Mouse (Mus musculus) gastrocnemius, postnatal 10 days (tissue): ENCODE data around the gene Inca1. TPM values are rescaled to one million over a fixed set of nuclear protein-coding genes. Genes with fewer than 3 reads are reported as not detected.

Source experiments
- DNase-seq: peaks from one replicate; pipeline ENCODE4 v3.0.0; 2021; ENCODE audit warnings: mixed read lengths
- total RNA-seq, 2 experiments: library from RNA; stranded (reverse); gene quantifications; 2 replicates each; pipeline ENCODE4 v1.2.3; 2021

Gene Inca1
- total RNA-seq, 2 experiments from 2014 or later: 1.6 to 2.5 TPM

DNA sequence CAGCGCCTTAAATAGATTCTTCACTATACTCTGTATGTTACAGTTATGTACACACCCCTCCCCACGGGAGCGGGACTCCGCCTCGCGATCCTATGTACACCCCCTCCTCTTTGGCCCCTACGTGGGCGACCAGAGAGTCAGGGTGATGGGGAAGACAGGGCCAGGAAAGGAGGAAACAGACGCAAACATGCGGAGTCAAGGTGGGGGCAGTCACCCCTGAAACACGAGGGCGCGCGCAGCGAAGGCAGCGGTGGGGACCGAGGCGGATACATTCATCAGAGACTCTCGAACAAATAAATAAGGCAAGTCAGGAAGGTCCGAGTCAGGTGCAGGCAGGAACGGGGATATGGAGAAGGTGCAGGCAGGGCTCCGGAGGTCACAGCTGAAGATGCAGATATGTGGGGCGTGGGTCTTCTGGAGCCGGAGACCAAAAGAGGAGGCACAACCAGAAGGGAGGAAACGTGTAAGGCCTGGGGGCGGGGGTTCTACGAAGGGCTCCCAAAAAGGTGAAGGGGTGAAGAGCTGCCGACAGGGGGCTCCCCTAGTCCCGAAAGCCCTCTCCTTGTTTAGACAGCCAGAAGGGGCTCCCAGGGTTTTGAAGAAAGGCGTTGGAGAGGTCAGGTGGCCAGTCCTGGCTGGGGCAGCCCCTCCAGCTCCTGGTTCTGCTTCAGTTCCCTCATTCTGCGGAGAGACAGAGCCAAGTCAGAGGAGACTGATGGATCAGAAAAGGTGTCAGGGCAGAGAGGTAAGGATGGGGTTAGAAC lies 30.2 kb downstream of the Inca1 start:
- peak; percentile 74 for DNase-seq

DNA sequence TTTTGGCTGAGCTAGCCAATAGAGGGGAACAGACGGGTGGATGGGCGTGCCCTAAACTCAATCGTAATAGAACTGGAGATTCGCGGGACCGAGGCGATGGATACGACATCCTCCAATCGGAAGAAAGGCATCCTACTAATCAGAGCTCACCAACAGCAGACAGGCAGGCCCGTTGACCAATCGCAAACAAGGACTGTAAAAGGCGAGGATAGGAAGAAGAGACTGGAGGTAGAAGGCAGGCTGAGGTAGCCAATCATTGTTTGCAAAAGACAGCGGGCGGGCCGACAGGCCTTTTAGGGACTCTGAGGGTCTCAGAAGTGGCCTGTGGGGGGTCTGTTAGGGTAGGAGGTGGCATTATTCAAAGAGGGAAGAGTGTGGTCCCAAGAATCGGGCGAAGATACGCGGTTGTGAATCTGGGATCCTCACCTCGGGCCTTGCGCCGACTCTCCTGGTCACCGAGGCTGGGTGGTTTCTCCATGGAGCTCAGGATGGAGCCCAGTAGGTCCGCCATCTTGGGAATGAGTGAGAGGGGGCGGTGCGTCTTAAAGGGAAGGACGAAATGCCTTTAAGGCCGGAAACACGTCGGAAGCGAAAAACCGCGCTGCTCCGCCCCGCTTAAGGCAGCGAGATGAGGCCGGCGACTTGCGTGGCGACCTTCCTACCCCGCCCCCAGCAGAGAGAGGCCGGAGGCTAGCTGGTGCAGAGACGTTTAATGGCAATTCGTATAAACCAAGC lies 31.0 kb downstream of the Inca1 start, which contains the start of gene Spag7:
Gene Spag7, minus strand, starts transcription at position 646 of the 735 bp plus-strand sequence.
- peak; percentile 89 for DNase-seq

DNA sequence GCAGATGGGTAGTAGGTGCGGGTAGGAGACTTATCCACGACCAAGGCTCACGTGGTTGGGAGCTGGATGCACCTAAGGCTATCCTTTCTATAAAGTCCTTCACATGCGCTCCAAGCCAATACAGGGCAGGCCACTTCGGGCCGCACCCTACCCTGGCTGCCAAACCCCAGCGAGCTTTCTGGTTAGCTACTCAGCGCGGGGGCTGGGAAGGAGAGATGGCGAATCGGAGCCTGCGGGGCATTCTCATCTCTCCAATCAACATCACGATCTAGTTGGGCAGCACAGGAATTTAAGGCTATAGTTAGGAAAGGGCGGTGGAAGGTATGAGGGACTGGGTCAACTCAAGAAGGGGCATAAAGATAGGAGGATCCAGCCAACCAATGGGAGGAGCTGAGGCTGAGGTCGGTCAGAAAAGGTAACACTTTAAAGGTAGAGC lies 31.6 kb downstream of the Inca1 start:
- peak; percentile 71 for DNase-seq

DNA sequence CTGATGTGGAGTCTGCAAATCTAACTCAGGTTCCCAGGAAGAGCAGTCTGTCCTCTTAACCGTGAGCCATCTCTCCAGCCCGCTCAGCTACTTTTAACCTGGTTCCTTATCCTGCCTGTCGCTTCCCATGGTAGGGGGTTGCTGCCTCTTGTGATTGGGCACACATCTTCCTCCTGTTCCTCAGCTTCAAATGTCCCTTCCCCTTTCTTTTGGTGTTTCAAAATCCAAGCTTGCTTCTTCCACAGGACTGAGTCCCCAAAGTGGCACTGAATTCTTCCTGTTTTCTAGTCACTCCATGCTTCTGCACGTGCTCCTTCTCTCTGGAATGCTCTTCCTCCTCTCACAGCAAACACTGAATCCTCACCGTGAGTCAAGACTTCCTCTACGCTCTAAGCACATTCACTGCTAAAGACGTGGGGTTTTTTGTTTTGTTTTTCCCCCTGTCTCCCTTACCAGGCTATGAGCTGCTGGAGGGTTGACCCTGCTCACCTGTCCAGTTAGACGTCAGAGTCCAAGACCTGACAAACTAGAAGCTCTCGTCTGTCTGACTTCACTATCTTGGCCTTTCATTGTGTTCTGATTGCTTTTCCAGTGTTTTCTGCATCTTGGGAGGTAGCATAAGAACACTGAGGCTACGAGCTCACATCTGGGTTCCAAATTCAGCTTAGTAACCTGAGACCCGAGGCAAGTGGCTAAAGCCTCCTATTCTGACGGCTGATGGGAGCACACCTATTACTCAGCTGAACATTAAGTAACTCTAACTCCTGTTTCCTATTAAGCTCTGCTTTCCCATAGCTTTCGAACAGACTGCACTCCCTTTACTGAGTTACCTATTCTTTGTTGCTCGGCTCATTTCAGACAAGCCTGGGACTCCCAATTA lies 32.4 kb downstream of the Inca1 start:
- no peak for DNase-seq

DNA sequence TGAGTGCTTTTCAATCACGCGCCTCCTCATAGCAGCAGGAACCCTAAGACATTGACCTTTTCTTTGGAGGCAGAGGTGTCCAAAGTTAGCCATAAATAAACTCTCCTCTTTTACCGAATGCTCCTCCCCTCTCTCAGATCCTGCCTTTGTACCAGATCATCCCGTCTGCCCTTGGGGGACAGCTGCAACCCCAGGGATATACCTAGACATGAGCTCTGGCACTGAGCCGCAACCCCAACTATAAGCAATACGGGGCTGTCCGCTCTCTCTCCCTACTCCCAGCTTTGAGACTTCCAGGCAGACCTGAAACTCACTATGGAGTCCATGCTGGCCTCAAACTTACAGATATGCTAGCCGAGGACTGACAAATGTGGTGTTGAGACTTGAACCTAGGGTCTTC lies 33.3 kb downstream of the Inca1 start:
- no peak for DNase-seq

DNA sequence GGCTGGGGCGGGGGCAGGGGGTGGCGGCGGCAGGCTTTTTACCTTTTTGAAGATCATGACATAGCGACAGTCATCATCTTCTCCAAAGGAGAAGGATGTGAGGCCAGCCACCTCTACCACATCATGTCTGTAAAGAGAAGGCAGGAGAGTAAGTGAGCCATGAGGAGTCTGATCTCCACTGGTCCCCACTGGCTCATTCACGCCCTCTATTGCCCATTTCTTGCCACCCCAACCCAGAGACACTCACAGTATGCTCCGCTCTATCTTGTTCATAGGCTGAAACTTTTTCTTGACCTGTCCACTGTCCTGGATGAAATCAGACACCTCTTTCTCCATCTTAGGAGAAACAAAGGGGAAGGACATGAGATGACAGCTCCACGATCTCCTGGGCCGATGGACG lies 35.2 kb downstream of the Inca1 start:
- no peak for DNase-seq

DNA sequence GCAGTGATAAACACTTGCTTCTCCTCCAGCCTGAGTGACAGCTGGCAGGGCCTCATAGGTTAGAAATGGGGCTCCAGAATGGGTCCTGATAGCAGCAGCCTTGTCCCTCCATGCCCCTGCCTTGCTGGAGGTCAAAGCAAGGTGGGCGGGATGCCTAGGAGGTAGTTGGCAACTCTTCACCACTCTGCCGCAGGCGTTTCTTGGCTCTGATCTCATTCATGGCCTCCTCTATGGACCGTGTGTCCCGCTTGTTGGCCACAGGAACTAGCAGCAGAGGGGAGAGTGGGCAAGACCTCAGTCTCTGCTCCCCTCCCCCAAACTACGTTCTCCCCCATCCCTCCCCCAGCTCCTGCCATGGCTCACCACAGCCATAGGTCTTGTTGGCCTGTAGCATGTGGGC lies 36.0 kb downstream of the Inca1 start:
- DNase-seq: no peak

DNA sequence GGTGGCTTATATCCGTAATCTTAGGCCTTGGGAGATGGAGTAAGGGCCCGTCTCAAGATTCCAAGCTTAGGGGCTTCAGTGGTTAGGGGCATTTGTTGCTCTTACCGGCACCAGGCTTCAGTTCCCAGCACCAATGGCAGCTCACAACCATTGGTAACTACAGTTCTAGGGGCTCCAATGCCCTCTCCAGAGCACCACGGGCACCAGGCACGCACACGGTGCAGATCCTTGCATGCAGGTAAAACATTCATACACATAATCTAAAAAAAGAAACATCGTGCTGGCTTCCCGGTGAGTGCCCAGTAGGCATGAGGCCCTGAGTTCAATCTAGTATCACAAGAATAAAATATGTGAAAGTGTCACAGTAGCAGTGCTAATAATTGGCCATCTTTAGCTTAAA lies 36.9 kb downstream of the Inca1 start:
- no peak for DNase-seq

DNA sequence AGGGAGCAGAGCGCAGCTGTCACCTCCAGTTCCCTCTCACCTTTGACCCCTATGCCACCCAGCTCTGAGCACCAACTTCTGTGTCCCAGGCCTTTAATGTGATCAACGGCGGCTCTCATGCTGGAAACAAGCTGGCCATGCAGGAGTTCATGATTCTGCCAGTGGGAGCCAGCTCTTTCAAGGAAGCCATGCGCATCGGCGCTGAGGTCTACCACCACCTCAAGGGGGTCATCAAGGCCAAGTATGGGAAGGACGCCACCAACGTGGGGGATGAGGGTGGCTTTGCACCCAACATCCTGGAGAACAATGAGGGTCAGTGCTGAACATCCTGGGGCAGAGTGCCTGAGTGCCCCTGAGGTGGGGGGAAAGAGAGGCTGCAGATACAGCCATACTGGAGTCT lies 39.4 kb downstream of the Inca1 start:
- DNase-seq: no peak

DNA sequence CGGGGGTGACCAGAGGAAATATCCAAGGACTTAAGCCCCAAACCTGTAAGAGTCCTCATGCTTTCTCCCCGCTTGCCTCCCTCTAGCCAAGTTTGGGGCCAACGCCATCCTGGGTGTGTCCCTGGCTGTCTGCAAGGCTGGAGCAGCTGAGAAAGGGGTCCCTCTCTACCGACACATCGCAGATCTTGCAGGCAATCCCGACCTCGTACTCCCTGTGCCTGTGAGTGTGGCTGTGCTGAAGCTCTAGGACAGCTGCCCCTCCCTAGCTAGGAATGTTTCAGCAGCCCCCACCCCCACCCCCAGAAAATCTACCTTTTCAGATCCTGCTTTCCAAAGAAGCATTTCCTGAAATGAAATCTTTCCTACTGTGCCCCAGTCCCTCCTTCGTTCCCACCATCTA lies 41.0 kb downstream of the Inca1 start:
- DNase-seq: no peak

DNA sequence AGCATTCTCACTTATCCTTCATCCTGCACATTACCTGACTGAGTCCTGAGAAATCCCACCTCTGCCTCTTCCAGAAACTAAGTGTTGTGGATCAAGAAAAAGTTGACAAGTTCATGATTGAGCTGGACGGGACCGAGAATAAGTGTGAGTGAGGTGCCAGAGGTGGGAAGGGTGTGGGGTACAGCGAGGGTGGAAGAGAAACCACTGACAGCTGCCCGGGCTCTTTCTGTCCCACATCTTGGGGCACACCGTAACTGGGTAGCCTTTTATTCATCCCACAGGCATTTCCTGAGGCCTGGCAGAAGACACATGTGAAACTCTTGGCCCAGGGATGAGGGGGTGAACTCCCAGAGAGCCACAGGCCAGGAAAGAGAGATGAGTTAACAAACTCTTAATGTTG lies 41.4 kb downstream of the Inca1 start:
- no peak for DNase-seq

DNA sequence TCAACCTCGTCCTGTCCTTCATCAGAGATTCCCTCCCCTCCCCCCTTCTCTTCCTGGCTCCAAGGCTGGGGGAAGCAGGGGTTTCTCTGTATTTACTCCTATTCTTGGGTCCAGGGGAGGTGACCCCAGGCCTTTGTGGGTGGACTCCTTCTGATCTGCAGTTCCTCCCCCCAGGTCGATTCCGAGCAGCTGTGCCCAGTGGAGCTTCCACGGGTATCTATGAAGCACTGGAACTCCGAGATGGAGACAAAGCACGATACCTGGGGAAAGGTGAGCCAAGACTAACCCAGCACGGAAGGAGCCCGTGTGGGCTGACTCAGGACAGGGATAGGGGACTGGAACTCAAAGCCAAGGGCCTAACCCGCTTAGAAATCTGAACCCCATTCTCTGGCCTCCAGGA lies 42.0 kb downstream of the Inca1 start:
- DNase-seq: no peak

DNA sequence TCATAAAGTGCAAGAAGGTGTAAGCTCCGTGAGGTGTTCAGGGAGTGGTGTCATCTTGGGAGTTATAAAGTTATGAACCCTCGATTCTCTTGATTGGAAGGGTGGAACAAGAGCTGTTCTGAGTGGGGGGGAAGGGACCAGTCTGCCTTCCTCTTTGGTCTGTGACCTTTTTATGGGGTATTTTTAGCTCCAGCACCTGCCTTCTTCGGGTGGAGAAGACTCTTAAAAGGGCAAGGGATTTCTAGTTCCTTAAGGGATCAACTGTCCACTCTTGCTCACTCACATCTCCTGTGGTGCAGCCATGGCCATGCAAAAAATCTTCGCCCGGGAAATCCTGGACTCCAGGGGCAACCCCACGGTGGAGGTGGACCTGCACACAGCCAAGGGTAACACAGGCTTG lies 42.4 kb downstream of the Inca1 start:
- no peak for DNase-seq

DNA sequence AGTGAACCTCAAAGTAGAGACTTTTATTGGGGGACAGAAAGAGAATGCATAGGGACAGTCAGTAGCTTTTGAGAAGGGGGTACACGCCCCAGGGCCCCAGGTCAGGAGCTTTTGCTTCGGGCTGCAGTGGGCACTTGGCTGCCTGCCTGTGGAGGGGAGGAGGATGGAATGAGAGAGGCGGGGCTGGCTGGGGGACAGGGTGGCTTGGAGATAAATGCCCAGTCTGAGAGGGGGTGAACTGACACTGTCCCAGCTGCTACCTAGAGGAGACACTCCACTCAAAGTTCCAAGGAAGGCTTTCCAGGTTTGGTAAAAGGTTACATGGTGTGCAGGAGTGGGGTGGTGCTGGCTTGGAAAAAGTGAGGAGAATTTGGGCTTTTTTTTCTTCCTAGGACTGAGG lies 43.0 kb downstream of the Inca1 start, which contains the start of gene Eno3:
Gene Eno3, plus strand, starts transcription at position 239 of the 400 bp plus-strand sequence.
- peak; percentile 77 for DNase-seq

DNA sequence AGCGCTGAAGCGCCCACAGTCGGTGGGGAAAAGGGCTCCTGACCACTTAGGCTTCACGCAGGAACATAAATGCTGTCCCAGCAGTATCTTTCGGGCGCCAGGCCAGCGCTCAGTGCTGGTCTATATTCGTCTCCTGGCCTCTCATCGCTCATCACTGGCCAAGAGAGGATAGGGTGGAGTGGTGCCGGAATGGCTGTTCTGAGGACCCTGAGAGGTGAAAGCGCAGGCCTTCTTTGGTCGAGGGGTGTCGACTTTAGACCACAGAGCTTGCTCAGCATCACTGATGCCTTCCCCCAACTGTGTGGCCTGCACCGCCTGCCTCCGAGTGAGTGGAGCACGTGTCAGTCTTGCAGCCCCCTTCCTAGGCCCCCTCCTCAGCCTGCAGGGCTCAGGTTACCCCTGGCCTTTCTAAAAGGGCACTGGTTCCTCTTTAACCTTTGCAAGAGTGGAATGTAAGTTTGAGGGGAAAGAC lies 43.5 kb downstream of the Inca1 start:
- peak; percentile 86 for DNase-seq

DNA sequence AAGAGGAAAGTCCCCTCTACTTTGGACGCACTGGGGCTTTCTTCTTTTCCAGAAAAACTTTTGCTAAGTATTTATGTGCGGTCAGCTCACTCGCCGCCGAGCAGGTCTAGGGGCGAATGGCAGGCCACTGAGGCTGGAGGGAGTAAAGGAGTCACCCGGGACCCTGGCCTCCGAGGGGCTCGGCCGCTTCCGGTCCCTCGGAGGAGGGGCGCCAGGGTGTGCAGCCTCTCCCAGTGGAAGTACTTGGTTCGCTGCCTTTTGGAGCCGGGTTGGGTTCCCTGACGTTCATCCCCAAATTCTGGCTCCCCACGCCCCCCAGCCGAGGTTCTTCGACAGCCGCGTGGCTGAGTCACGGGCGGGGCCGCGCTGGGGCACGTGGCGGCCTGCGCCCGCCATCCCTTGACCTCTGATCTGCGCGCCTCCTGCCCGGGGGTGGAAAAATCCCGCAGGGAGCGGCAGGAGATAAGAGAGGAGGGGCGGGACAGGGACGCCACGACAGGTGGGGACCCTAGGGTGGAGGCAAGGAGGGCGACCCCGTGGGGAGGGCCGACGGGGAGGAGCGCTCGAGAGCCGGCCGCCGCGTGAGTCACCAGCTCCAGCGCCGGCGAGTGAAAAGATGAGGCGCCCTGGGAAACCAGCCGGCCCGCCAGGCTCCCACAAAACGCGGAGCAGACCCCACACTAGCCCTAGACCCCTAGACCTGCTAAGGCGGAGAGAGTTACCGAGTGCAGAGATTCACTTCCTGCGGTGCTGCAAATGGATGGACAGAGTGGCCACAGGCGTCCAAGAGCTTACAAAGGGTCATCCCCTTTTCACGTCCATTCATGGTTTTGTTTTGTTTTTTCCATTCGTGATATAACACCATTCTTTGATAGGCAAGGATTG lies 44.1 kb downstream of the Inca1 start:
- DNase-seq: peak; percentile 73

DNA sequence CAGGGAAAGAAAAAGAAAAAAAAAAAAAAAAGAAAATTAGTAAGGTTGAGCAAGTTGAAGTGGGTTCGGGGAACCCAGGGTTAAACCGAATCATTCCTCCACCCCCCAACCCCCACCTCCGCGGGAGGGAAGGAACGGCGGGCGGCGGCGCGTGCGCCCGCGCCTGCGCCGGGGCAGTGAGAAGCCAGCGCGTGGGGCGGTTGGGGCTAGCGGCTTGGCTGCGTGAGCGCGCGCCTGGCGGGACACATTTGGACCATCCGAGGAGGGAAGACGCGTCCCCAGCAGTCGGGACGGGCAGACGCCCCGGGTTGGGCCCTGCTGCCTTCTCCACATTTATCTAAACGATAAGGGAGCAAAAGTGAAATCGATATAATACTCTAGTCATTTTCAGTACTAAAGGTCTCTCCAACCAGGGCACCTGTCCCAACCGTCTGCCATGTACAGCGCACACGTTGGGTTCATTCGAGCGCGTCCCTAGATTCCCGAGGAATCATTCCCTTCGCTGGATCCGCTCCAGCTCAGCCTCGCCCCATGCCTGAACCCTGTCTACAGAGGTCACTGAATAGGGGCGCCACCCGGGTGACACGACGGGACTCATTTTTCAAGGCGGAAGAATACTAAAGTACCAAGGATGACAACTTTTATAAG lies 44.9 kb downstream of the Inca1 start:
- peak; percentile 87 for DNase-seq

DNA sequence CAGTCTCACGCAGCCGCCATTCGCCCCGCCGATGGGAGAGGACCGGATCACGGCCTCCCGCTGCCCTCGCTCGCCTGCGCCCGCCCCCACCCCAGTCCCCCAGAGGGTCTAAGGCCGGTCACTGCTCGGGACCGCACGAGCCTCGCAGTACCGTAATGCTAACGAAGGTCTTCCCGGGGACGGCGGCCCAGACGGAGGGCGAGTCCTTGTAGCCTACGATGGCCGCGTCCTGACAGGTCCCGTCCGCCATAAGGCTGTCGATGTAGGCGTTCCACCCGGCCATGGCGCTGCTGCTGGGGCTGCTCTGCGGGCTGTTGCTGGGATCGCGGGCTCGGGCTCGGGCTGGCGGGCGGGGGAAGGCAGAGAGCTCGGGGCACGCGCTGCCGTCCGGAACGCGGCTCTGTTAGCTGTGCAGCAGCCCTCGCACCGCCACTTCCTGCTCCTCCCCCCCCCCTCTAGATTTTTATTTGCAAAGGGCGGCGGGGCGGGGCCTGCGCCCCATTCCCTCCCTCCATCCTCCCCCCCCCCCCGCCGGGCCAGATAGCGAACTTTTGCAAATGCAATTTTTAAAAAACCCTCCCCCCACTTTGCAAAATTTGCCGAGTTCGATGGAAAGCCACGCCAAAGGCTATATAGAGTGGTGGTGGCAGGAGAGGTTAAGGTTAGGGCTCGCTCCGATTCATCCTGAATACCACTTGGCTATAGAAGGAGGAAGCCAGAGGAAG lies 45.6 kb downstream of the Inca1 start, which contains the start of gene Pfn1:
Gene Pfn1, minus strand, starts transcription at position 447 of the 725 bp plus-strand sequence.
- DNase-seq: peak; percentile 80

DNA sequence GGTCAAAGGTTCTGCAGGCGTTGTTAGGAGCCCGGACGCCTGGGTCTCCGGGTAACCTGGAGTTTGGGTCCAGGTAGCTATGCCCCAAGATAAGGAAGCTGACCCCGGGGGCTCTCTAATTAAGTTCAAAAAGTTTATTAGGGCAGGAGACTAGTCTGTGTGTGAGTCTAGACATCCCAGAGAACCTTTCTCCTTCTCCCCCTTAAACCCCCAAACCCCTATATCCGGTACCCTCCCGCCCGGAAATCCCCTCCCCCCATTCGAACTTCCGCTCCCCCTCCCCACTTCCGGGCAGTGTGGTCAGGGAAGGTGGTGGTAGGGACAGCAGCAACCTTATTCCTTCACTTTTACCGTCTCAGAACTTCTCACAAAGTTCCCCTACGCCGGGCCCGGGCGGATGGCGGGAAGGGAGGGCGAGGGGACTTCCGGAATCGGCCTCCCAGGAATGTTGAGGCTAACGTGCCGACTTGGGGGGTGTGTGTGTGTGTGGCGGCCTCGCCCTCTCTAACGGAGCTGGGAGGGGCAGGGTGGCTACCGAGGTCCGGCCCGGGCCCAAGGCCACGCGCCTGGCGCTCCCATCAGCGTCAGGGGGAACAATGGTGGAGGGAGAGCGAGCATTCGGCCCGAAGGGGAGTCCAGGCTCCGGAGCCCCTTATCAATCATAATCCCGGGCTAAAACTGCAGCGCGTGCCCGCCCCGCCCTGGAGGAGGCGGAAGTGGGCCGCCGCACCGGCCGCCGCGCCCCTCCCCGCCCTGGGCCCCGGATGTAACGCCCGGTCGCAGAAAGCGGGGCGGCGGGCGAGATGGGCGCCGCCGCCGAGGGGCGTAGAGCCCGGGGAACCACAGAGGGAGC lies 46.4 kb downstream of the Inca1 start:
- DNase-seq: peak; percentile 74
